Mouse (Mus musculus) myocyte (in vitro differentiated cells): ENCODE measurements at regions not wholly inside any gene's neighbourhood (a gene's known extent, or its start where the extent isn't known, plus 50 kb on each side); places are given as distances from the start of the nearest gene placed in this dataset.
A peak's percentile ranks its signal among the peaks of the same experiment; 100 is the strongest.

Source experiments
- H3K27me3 ChIP-seq: one replicate; pipeline ENCODE4 v1.6.1; 2011; ENCODE audit not compliant: control insufficient read depth, insufficient read depth, insufficient read length
- H3K36me3 ChIP-seq: one replicate; pipeline ENCODE4 v1.6.1; 2011; ENCODE audit not compliant: control insufficient read depth, insufficient read depth
- H3K4me2 ChIP-seq: one replicate; pipeline ENCODE4 v1.6.1; 2011; ENCODE audit warnings: low read depth, control low read depth
- H3K4me3 ChIP-seq: one replicate; pipeline ENCODE4 v1.5.1; 2011; ENCODE audit warnings: mild to moderate bottlenecking, control low read depth, moderate library complexity
- H3K79me2 ChIP-seq: one replicate; pipeline ENCODE4 v1.6.1; 2011; ENCODE audit not compliant: control insufficient read depth, insufficient read depth
- H3ac ChIP-seq: one replicate; pipeline ENCODE4 v1.6.1; 2011; ENCODE audit not compliant: control insufficient read depth, insufficient read length
- CEBPB ChIP-seq: IDR thresholded peaks from 2 replicates; pipeline ENCODE4 v1.6.1; 2011; ENCODE audit warnings: mild to moderate bottlenecking, moderate library complexity; ENCODE audit not compliant: poor library complexity, insufficient read depth, severe bottlenecking
- MAX ChIP-seq: IDR thresholded peaks from one replicate; pipeline ENCODE4 v1.6.1; 2011; ENCODE audit warnings: low read depth, mild to moderate bottlenecking, control low read depth
- MYOD1 ChIP-seq, 3 experiments: IDR thresholded peaks; one replicate each; pipeline ENCODE4 v1.6.1; 2011; ENCODE audit warnings: control low read depth in 2 of 3, low read depth in 2 of 3, mild to moderate bottlenecking in 2 of 3, moderate library complexity in 1 of 3; ENCODE audit not compliant: insufficient read length in 2 of 3, control insufficient read depth in 1 of 3
- MYOG ChIP-seq, 3 experiments: IDR thresholded peaks; one replicate each; pipeline ENCODE4 v1.6.1; 2011; ENCODE audit warnings: control low read depth in 2 of 3, low read depth in 2 of 3, mild to moderate bottlenecking in 2 of 3; ENCODE audit not compliant: insufficient read length in 2 of 3, control insufficient read depth in 1 of 3, insufficient read depth in 1 of 3
- POLR2A ChIP-seq: IDR thresholded peaks from one replicate; pipeline ENCODE4 v1.6.1; 2011; ENCODE audit warnings: low read depth, mild to moderate bottlenecking, control low read depth, moderate library complexity; ENCODE audit not compliant: insufficient read length
- POLR2AphosphoS2 ChIP-seq: IDR thresholded peaks from one replicate; pipeline ENCODE4 v1.6.1; 2011; ENCODE audit warnings: low read depth, control low read depth; ENCODE audit not compliant: insufficient read length
- REST ChIP-seq: IDR thresholded peaks from one replicate; pipeline ENCODE4 v1.6.1; 2011; ENCODE audit warnings: mild to moderate bottlenecking, control low read depth, moderate library complexity; ENCODE audit not compliant: insufficient read depth, insufficient read length
- SRF ChIP-seq: IDR thresholded peaks from one replicate; pipeline ENCODE4 v1.6.1; 2011; ENCODE audit warnings: low read depth; ENCODE audit not compliant: control insufficient read depth, insufficient read length
- TCF12 ChIP-seq: IDR thresholded peaks from one replicate; pipeline ENCODE4 v1.6.1; 2011; ENCODE audit warnings: mild to moderate bottlenecking, control low read depth; ENCODE audit not compliant: poor library complexity, insufficient read depth, severe bottlenecking
- TCF3 ChIP-seq: IDR thresholded peaks from one replicate; pipeline ENCODE4 v1.6.1; 2011; ENCODE audit warnings: low read depth, control low read depth; ENCODE audit not compliant: insufficient read length
- USF1 ChIP-seq: IDR thresholded peaks from one replicate; pipeline ENCODE4 v1.6.1; 2011; ENCODE audit warnings: low read depth, mild to moderate bottlenecking, control low read depth, moderate library complexity

DNA sequence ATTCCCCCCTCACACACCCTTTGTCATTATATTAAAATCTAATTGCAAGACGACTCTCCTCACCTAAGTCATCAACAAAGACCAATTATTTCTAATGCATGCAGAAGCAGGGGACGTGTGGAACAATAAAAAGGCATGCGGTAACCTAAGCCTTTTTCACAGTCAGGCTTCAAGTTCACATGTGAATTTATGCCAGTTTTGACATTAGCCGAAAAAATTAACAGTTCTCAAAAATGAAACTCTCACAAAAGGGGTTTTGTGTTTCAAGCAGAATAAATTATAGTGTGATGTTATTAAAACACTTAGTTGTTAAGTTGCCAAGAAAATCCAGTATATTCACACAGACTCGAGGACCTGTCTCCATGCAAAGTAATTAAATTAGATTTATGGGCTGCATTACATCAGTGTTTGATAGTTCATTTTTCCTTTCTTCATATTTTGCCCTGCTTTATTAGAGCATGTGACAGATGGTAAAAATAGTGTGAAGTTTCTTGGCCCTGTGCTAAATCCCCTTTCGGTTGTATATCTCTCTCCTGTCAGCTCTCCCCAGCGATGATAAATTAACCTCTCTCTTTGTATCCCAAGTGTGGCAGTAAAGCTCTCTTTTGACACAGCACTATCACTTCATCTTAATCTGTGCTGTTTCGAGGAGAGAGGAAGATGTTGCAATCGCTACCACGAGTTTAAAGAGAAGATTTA lies 287.5 kb upstream of the Zfp703 start:
- Histone ChIP-seq H3ac (no peak overlapping the region), H3K27me3 (no peaks in the 10 kb centered on the region), H3K4me3 (no peak overlapping the region), H3K79me2 (no peaks in the 10 kb centered on the region), H3K36me3 (no peaks in the 10 kb centered on the region), H3K4me2 (peak overlapping the region; percentile 80)
- TF ChIP-seq MAX = no peak
- peak; percentile 97 for TF ChIP-seq CEBPB
- peak; percentile 66 for TF ChIP-seq USF1

DNA sequence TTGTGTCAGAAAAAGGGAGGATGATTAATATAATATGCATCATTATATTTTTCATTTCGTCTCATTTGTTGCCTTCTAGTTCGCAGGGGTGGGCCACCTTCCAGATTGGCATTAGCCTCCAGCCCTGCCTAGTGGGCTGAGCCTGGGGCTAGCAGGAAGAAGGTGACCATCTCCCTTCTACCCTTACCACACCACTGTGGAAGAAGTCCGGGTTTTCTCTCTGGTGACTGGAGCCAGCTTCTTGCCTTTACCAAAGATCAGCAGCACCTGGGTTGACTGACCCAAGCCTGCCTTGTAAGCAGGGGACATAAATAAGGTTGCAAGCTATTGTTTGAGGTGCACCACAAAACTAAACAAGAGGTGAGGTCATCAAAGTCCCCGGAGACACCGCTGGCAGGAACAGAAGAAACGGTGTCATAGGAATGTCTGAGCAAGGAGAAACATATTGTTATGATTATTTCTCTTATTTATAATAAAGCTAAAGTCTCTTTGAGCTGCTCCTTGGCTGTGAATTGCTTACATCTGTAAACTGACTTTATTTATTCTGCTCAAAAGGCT lies 286.9 kb upstream of the Zfp703 start:
- H3K36me3 ChIP-seq = no peaks in the 10 kb centered on the region

DNA sequence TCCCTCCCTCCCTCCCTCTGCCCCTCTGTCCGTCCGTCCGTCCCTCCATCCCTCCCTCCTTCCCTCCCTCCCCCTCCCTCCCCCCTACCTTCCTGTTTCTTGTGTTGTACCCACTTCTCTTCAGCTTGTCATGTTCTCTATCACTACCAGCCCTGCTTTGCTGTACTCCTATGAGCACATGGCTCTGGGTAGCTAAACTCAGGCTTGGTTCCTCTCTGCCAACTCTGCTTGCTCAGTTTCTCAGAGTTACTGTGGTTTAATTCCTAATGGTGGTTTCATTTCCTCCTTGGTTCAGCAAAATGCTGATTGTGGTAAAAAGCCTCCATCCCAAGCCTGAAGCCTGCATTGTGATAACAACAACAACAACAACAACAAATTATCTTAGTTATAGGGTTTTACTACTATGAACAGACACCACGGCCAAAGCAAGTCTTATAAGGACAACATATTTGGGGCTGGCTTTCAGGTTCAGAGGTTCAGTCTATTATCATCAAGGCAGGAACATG lies 279.5 kb upstream of the Zfp703 start:
- H3K4me2 ChIP-seq = no peak overlapping the region
- no peak for TF ChIP-seq SRF
- no peak for TF ChIP-seq TCF3
- H3K27me3 ChIP-seq = no peaks in the 10 kb centered on the region
- H3K79me2 ChIP-seq = no peaks in the 10 kb centered on the region
- no peaks in the 10 kb centered on the region for H3K36me3 ChIP-seq
- H3K4me3 ChIP-seq = no peak overlapping the region
- no peak overlapping the region for H3ac ChIP-seq

More for the DNA sequence above, 286.9 kb upstream of the Zfp703 start:
- TF ChIP-seq TCF3 (no peak), REST (no peak), TCF12 (no peak), MAX (no peak), USF1 (no peak)
- Histone ChIP-seq H3K4me3 (no peak overlapping the region), H3K27me3 (no peaks in the 10 kb centered on the region), H3ac (no peak overlapping the region), H3K79me2 (no peaks in the 10 kb centered on the region), H3K4me2 (peak overlapping the region; percentile 80)

DNA sequence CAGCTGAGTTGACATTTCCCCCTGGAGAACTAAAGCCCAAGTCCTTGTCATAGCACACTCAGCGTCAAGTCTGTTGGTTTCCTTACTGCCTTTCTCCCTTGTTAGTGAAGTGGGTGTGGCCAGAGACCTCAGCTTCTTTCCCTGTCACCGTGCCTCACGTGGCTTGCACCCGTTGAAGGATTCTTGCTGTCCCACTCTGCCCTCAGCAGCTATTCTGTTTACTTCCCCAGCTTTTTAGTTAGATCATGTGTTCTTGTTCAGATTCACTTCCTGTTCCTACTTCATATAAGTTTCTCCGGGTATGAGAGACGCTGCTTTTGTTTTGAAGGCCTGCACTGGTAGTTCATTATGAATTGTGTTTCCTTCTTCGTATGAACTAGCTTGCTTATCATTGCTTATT lies 278.5 kb upstream of the Zfp703 start:
- Histone ChIP-seq H3K4me2 (no peak overlapping the region), H3K36me3 (no peaks in the 10 kb centered on the region), H3K4me3 (no peak overlapping the region), H3ac (no peak overlapping the region), H3K79me2 (no peaks in the 10 kb centered on the region), H3K27me3 (no peaks in the 10 kb centered on the region)
- TF ChIP-seq CEBPB = no peak
- TF ChIP-seq MAX = no peak
- no peak for TF ChIP-seq MYOG (IDR thresholded peaks at IDR 0.05; ENCODE audit: control insufficient read depth in 1 of 3, insufficient read depth in 1 of 3, insufficient read length in 2 of 3, low read depth in 2 of 3)
- TF ChIP-seq TCF12 = no peak
- no peak for TF ChIP-seq POLR2AphosphoS2
- TF ChIP-seq USF1 = no peak
- TF ChIP-seq REST = no peak
- TF ChIP-seq POLR2A = no peak
- TF ChIP-seq TCF3 = no peak
- TF ChIP-seq SRF = no peak

DNA sequence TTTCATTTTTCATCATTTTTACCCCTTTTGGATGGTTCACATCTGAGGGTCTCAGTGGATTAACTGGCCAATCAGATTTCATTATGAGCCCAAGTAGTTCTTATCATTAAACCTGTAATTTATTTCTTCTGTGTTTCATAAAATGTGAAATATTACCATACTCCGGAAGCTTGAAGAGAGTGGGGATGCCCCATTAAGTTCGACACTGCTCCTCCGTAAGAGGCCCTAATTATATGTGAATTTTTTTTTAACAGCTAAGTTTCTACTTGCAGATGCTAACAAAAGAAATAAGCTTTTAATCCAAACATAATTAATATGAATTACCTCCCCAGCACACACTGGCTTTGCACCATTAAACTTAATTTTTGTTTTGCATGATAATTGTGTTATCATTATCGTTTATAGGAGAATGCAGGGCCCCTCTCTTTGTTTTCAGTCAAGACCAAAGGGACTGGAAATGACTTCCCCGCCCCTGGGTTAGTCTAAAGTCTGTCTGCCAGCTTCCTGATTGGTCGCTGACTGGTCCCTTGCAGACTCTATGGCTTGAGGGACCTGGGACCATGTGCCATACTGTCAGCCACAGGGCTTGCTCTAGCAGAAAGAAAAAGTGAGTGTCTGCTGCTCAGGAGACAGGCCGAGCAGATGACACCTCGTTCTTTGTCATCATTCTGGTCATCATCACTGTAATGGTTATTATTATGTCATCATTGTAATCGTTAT lies 270.9 kb upstream of the Zfp703 start:
- Histone ChIP-seq H3K4me2 (no peak overlapping the region), H3K79me2 (no peaks in the 10 kb centered on the region), H3K36me3 (no peaks in the 10 kb centered on the region), H3ac (no peak overlapping the region), H3K4me3 (no peak overlapping the region), H3K27me3 (no peaks in the 10 kb centered on the region)
- TF ChIP-seq MYOG (IDR thresholded peaks at IDR 0.05; ENCODE audit: control insufficient read depth in 1 of 3, insufficient read depth in 1 of 3, insufficient read length in 2 of 3, low read depth in 2 of 3) (no peak), USF1 (no peak), MAX (no peak), REST (no peak), POLR2AphosphoS2 (no peak), MYOD1 (IDR thresholded peaks at IDR 0.05; ENCODE audit: control insufficient read depth in 1 of 3, insufficient read length in 2 of 3, low read depth in 2 of 3) (no peak), CEBPB (no peak), TCF12 (no peak), TCF3 (no peak)

DNA sequence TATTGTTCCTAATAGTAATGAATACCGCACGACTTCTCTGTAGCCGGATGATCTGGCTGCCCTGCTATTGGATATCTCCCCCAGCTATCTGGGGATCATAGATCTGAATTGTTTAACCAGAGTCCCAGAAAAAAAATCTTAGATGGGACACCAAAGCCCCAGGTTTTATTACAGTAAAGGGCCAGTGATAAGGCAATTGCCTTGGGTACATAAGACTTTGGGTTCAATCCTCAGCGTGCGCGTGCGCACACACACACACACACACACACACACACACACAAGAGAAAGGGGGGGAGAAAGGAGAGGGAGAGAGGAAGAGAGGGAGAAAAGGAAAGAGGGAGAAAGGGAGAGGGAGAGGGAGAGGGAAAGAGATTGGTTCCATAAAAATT lies 270.4 kb upstream of the Zfp703 start:
- Histone ChIP-seq H3K79me2 (no peaks in the 10 kb centered on the region), H3K4me3 (no peak overlapping the region), H3K4me2 (no peak overlapping the region), H3K27me3 (no peaks in the 10 kb centered on the region), H3K36me3 (no peaks in the 10 kb centered on the region), H3ac (no peak overlapping the region)
- TF ChIP-seq REST = no peak
- no peak for TF ChIP-seq POLR2A
- TF ChIP-seq TCF3 = no peak
- TF ChIP-seq CEBPB = no peak
- no peak for TF ChIP-seq SRF
- no peak for TF ChIP-seq POLR2AphosphoS2
- no peak for TF ChIP-seq MYOD1 (IDR thresholded peaks at IDR 0.05; ENCODE audit: control insufficient read depth in 1 of 3, insufficient read length in 2 of 3, low read depth in 2 of 3)
- TF ChIP-seq MAX = no peak
